Mouse (Mus musculus): ENCODE results near the gene Ublcp1.
"Not testable (repeated sequence)": the region's sequence is repeated elsewhere in the genome, so short reads cannot be mapped to it uniquely, and the experiment has no call there.

Gene Ublcp1

DNA sequence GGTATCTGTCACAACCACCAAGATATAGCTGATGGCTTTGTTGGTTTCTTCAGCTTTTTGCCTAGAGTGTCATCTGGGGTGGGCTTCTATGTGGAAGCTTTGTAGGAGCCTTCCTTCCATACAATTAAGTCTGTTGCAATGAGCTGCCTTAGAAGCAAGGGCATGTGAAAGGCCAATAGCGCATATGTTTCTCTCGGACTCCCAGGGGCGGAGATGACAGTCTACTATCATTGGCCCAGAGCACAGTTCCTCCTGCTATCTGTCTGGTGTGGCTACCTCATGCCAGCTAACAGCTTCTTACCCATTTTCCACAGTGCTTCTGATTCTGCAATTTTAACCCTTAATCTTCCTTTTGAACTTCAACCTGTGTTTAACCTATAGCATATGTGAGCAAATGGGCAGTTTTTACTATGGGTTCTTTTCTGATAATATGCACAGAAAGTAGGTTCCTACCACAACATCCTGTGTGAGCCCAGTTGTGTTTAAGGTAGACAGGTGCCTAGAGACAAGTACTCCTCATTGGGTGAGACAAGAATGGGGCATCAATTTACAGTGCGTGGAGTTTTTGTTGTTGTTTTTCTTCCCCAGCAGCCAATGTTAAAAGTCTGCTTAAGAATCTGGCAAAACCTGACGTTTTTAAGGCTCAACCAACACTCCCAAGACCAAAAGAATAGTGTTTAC is 24.5 kb upstream of the Ublcp1 start:
- no peak for DNase-seq (ENCODE audit: low spot score)

DNA sequence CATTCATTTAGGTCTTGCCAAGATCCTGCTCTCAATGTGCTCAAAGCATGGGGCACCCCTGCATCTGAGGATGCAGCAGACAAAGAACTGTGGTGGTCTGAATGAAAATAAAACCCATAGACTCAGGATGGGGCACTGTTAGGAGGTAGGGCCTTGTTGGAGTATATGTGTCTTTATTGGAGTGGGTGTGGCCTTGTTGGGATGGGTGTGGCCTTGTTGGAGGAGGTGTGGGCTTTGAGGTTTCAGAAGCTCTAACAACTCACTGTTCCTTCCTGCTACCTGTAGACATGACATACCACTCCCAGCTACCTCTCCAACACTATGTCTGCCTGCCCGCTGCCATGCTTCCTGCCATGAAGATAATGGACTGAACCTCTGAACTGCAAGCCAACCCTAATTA is 18.8 kb upstream of the Ublcp1 start:
- DNase-seq (ENCODE audit: low spot score) = no peak

DNA sequence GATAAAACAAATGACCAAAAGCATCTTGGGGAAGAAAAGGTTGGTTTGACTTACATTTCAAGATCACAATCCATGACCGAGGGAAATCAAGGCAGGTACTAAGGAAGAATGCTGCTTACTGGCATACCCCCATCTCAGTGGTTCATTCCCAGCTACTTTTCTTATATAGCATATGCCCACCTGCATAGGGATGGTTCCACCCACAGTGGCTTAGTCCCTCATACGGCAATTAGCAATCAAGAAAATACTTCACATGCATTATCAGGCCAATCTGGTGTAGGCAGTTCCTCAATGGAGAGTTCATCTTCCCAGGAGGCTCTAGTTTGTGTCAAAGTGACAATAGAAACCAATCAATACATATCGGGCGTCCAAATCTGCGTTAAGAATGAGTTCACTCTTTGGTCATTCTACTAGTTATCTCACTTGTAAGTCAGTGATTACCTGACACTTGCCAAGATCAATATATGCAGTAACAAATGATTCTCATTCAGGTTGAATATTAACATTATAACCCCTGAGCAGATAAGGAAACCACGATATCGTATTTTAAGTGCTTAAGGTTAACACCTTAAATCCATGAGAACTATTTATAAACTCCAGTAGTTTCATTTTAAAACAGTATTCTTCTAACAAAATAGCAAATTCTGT is 14.9 kb upstream of the Ublcp1 start:
- DNase-seq (ENCODE audit: low spot score) = no peak

DNA sequence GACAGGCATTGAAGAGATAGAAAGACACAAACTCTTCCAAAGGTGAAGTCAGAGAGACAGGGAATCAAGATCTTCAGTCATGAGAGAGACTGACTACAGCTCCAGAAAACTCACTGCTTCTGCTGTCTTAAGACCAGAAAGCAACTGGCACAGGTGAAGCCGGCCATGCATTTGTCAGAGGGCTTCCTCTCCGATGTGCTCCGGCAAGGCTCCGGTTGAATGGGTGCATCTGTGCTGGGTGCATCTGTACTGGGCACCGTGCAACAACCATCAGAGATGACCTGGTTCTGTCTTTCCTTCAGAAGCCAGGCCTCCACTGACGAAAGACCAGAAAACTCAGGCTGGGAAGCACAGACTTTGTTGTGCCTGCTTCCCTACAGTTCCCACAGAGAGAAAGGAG is 9.9 kb upstream of the Ublcp1 start:
- DNase-seq (ENCODE audit: low spot score) = no peak

DNA sequence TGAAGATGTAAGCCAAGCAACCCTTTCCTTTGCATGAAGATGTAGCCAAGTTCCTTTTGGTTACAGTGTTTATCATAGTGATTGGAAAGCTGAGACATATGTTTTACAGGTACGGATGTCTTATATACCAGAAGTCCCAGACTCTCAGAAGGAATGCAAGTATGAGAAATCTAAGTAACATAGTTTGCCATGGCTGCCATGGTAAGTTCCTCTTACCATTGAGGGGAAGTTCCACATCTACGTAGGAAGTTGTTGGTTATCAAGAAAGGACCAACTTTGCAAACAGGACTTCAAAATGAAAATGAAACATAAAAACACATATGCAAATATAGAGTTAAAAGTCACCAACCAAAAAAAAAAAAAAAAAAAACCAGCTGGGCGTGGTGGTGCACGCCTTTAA is 8.1 kb upstream of the Ublcp1 start:
- no peak for DNase-seq (ENCODE audit: low spot score)

DNA sequence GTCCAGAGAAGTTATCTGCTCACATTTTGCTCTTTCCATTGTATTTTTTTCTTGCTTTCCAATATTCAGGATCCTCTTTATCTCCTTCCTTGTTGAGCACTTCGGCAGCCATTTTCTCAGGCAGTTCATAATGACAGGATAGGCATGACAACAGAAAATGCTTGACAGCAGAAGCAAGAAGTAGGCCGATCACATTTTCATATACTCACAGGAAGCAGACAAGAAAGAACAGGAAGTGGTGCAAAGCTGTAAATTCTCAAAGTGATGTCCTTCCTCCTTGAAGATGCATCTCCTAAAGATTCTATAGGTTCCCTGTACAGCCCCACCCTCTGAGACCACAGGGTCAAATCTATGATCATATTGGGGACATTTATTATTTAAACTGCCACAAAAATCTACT is 6.1 kb upstream of the Ublcp1 start:
- no peak for DNase-seq (ENCODE audit: low spot score)

DNA sequence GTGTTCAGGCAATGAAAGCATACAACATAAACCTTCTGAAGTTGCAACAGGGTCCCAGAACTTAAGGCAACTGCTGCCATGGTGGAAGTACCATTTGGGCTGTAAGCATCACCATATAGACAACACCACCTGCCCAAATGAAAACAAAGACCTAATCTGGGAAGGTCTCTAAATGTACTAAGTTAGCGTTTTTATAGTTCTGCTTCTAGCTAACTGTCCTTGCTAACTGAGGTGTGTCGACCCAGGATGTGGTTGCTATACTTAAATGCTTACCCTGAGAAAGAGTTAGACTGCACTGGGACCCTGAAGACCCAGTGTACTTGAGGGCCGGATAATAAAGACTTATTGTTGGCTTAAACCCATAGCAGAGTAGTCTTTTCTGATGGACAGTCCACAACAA is 5.2 kb upstream of the Ublcp1 start:
- no peak for DNase-seq (ENCODE audit: low spot score)

DNA sequence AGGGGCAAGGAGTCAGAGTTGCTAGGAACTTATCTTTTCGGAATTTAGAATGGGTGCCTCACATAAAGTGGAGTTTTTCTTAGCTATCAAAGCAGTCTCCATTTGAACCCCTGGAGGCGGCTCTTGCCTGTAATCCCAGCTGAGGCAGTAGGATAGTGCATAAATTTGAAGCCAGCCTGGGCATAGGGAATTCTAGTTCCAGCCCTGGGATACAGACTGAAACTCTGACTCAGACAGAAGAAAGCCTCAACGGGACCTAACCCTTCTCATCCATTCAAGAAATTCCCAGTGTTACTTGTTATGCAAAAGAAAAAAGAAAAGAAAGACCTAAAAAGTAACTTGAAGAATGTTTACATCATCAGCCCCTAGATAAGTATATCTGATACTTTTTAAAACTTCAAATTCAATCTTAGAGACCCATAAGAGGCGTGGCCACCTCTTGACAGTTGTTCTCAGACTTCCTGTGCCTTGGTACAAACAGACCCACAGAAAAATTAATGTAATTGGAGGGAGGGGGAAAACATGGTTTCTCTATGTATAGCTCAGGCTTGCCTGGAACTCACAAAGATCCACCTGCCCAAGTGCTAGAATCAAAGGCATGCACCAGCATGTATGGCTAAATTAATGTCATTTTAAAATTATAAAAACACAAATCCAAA is 1.2 kb upstream of the Ublcp1 start:
- DNase-seq (ENCODE audit: low spot score) = no peak

DNA sequence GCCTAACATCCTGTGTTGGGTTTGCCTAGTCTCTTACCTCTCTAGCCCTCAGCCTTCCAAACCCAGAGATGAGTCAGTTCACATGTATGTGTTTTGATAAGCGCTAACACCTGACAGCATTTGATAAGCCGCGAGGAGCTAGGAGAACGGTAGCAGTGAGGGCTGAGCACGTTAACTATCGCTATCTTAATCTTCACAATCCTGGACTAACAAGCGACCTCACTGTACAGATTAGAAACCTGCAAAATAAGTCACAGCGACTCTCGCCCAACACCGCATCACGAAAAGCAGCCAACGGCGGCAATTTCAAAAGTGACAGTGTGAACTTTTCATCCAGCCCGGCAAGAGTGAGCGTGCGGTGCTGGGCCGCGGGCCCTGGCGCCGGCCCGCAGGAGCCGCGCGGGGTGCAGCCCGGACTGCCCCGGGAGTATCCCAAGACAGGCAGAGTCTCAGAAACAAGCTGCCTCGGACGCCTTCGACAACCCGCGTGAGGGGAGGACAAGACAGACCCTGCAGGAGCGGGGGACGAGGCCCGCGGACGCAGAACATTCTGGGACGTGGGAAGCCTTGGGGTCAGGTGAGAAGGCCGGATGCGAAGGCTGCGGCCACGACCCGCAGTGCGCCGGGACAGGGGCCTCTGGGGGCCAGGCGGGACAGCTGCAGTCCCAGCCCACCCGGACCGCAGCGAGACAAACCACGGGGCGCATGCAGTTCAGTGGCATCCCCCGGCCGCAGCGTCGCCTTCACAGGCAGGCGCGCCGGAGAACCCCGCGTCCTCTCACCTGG is 459 bp downstream of the Ublcp1 start:
- no peak for DNase-seq (ENCODE audit: low spot score)

DNA sequence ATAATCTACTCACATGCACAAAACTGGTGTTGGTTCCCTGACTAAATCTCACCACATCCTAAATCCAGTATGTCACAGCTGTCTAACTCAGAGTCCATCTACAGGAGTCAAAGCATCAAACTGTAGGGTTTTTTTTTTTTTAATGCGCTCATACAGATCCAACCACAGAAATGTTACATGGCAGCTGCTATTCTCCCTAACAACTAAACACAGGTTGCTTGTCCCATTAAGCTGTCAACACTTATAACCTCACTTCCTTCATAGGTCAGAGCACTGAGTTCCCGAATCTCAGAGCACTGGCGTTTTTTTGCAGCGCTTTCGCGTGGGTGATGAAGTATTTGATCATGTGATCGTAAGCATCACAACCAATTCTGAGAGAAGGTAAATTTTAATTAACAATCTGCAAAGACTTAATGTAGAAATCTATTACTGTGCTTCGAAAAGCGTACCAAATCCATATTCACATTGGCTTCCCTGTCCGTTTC is 1.9 kb downstream of the Ublcp1 start:
- no peak for DNase-seq (ENCODE audit: low spot score)

DNA sequence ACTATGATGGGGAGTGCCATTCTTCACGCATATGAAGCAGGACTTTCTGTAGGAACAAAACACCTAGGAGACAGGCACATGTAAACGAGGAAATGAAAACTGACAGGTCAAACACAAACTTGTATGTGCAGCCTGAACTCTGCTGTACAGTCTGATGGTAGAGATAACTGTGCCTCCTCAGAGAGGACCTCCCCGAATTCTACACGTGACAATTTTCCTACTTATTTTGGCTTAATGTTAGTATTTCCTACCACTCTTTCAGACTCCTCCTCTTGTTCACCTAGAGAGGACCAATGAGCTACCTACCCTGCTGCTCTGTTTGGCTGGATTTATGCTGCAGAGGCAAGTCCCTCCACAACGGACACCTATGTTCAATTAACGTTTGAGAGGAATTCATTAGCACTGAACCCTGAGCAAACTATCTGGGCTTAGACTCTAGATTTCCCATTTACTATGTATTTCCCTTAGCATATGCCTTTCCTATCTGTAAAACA is 3.3 kb downstream of the Ublcp1 start:
- DNase-seq (ENCODE audit: low spot score) = no peak

DNA sequence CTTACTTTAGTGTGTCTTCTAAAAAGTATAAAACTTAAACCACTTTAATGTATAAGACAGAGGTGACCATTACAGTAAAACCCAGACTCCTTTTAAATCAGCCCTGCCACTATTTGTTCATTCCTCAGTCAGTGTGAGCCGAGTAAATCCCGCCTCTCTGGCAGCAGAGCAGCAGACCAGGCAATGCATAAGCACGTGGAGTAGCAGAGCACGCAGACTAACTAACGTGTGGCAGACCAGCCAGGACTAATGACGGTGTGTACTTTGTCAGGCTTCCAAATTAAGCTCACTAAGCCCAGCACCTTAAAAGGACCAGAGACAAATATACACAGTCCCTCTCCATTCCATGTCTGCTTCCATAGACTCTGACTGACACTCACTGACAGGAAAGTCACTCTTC is 8.8 kb downstream of the Ublcp1 start:
- DNase-seq (ENCODE audit: low spot score) = no peak

DNA sequence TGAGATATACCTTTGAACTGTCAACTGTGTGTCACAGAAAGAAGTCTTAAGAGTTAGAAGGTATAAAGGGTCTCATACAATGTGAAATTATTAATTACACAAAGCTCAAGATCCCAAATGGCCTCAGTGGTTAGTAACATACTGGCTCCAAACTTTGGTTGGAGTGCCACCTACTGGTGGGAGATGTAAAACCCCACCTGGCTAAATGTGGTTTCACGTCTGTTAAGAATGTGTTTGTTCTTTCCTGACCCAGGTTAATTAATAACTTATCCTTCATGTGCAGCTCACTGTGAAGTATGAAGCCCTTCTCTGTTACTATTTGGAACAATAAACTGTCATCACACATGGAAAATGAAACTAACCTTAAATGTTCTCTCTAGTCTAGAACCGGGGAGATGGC is 16.9 kb downstream of the Ublcp1 start:
- DNase-seq (ENCODE audit: low spot score) = no peak

DNA sequence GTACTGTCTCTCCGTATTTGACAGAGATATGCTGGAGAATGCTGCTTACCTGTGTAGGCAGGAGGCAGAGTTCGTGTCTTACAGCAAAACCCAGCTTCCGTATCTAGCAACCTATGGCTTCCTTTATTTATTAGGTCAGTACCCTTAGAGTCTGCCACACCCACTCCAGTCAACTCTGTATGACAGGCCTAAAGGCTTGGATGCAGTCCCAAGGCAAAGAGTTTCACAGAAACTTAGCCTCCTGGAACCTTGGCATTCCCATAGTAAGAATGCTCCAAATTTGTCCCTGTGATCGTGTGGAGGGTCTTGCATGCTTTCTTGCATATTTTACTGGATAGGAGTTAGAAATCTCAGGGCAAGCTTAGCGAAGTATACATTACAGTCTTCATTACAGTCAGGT is 18.3 kb downstream of the Ublcp1 start:
- DNase-seq (ENCODE audit: low spot score) = not testable (repeated sequence)

DNA sequence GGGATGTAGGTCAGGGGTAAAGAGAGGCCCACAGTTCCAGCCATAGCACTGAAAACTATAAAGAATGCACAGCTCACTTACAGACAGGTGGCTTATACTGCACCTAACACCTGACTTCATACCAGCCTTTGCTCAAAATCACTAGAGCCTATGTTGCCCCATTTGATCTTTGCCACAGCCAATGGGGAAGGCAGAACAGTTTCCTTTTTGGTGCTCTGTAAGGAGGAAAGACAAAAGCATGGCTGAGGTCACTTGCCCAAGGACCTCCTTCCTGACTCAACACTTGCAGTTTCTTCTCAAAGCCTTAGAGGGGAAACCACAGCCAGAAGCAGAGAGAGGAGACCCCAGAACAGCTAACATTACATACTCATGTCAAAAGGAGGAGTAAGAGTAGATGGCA is 19.3 kb downstream of the Ublcp1 start:
- no peak for DNase-seq (ENCODE audit: low spot score)

DNA sequence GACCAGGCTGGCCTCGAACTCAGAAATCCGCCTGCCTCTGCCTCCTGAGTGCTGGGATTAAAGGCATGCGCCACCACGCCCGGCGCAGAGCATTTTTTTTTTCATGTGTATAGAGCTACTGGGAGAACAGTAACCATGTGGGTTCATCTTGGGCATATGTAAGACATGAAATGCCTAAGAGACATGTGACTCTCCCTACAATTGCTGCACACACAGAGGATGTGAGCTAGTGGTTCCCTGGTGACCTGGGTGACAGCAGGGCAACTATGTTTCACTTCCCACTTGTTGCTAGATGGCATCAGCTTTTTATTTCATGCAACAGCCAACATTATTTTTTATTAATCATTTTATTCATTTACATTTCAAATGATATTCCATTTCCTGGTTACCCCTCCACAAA is 32.5 kb downstream of the Ublcp1 start:
- DNase-seq (ENCODE audit: low spot score) = no peak

DNA sequence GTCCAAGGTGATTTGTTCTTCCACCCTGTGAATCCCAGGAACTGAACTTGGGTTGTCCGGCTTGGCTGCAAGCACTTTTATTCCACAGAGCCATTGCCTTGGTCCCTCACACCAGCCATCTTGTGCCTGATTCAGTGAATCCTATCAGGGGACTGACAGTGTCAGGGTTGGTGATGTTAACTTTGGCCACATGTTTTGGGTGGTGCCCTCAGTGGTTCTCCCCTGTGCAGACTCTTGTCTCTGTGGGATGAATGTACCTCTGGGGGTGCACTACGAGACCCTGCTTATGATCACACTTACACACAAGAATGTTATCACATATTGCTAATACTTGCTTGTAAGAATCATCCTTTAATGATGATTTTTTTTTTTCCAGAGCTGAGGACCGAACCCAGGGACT is 40.3 kb downstream of the Ublcp1 start:
- DNase-seq (ENCODE audit: low spot score) = no peak

DNA sequence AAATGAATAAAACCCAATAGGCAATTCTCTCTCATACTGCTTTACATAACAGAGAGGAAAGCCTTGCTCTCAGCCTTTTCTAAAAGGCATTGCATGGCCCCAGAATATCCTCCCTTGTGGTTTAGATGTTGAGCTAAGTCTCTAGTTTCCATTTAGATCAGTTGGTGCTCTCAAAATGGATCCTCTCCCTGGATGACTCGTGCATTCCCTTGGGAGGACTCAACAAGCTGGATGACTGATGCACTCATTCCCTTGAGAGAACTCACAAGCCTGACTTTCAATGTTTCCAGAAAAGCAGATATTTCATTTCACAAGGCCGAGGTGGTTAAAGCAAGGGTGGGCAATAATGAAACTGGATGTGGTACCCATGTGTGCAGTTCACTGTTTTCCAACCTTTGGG is 42.3 kb downstream of the Ublcp1 start:
- no peak for DNase-seq (ENCODE audit: low spot score)

DNA sequence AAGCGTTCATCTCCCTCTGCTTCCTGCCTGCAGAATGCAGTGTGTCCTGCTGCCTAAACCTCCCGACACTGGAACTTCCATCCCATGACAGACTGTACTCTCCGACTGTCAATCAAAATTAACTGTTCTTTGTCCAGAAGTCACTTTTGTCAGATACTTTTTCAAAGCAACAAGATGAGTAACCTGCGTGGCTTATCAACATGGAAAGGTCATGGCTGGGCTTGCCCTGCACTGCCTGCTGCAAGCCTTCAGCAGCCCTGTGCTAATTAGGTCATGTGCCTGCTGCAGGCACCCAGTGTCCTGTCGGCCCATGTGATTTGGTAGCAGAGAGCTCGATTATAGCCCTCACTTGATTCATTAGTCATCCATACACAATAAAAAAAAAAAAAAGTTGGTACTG is 44.7 kb downstream of the Ublcp1 start:
- no peak for DNase-seq (ENCODE audit: low spot score)

DNA sequence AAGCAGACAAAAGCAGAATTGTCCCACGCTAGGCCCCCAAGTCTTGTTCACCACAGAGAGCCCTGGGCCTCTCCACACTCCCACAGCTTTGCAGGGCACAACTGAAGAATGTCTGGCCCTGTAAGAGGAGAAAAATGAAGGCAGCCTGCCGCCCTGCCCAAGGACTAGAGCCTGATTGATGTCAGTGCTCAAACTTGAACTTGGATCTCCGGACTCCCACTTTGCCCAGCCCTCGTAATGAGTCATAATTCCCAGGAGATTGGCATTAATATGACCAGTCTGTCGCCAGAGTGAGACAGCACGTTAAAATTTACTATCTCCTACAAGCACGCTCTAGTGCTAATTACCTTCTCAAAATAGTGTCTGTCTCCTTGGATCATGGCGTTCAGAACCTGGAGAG is 45.3 kb downstream of the Ublcp1 start:
- DNase-seq (ENCODE audit: low spot score) = no peak

DNA sequence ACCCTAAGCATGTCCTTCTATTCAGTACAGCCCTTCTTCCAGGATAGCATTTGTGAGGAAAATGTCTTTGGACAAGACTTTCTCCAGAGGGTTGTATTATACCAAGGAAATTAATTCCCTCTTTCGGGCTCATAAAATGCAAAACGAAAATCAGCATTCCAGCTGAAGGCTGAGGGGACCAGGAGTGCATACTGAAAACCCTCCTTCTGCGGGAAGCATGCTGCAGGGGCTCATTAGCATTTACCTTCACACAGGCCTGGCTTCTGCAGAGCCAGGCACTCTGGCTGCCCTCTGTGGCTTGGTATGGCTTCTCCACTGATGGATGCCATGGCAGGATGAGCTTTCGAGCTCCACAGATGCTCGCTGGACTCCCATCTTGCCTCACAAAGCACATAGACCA is 46.3 kb downstream of the Ublcp1 start:
- DNase-seq (ENCODE audit: low spot score) = no peak

DNA sequence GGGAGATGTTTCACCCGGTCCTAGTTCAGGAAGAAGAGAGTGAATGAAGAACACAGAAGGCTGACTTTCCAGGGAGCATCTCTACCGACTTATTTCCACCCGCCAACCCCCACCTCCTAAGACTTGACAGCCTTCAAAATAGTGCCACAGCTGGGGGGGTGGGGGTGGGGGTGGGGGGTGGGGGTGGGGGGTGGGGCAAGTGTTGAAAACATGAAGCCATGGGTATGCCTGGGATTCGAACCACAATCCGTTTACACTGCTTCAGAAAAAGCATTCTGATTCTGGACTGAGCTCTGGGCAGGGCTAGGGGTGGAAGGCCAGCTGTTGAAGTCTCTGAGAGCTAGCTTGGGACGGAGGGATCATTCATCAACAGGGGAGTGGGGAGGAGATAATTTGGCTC is 47.0 kb downstream of the Ublcp1 start:
- no peak for DNase-seq (ENCODE audit: low spot score)
